Mouse (Mus musculus) cerebellum, adult 9-11 months (tissue): Measurements from ENCODE around the gene Prl8a9.

ENCODE experiments used
- DNase-seq: peaks from one replicate; pipeline ENCODE4 v3.0.0; 2022

Gene Prl8a9

GRCm38 (mm10) chr13:27564506-27564905, at the start of gene Prl8a9:
Prl8a9 (minus strand) TSS chr13:27564606.
- DNase-seq, result no peak

- DNase-seq, result no peak
Observed at GRCm38 (mm10) chr13:27610482-27610881, 46.1 kb upstream of the Prl8a9 start, which contains the start of gene Prl7b1. Prl7b1 (minus strand) TSS chr13:27610582.

DNA sequence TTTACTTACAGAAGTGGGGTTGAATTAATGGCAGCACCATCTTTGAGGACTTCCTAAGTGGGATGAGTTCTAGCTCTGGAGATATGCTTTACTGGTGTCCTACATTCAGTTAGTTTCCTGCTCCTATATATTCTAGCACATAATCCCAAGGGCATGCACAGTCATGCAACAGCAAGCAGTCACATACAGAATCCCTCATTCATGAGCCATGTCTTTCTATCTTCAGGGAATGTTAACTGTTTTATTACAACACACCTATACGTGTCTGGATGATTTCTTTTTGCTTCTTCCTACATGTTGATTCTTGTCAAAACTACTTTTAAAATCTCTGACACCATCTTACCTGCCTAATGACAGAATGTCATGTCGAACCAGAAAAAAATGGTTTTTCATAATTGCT, 17.7 kb upstream of the Prl8a9 start, which contains the start of gene Prl8a1:
Prl8a1 (minus strand) TSS at position 101 of the 400 bp plus-strand sequence.
- DNase-seq, result no peak

DNA sequence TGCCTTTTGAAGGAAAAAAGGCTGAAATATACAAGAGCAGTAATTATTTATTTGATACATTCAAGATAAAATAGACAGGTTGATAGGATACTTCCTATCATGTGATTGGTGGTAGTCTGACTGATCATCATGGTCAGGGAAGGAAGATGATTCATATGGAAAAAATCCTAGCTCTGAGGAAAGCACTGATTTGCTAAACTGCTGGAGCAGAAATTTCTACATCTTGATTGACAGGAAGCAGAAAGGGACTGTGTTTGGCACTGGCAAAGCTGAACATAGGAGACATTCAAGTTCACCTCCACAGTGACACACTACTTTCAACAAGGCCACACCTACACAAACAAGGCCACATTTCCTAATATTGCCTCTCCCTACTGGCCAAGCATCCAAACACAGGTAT, 11.1 kb downstream of the Prl8a9 start:
- no peak for DNase-seq

- DNase-seq, result no peak
Observed at GRCm38 (mm10) chr13:27523156-27523555, 41.2 kb downstream of the Prl8a9 start.

DNA sequence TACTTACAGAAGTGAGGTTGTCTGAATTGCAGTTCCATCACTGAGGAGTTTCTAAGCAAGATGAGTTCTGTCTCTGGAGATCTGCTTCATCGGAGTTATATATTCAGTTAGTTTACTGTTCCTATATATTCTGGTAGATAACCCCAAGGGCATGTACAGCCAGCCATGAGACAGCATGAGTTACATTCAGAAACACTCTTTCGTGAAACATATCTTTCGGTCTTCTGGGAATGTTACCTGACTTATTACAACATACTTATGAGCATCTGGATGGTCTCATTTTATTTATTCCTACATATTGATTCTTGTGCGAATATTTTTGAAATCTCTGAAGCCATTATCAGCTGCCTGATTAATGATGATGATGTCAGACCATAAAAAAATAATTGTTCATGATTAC, 51.3 kb downstream of the Prl8a9 start, which contains the start of gene Prl8a8:
Prl8a8 (minus strand) TSS at position 101 of the 400 bp plus-strand sequence.
- DNase-seq, result no peak
